Mouse (Mus musculus) limb, embryonic 15.5 days (tissue): Measurements from ENCODE around the gene Cacna2d3. TPM values are rescaled to one million over a fixed set of nuclear protein-coding genes. Genes with fewer than 3 reads are reported as not detected.

Experiments
- ATAC-seq: fragments of 200-750 bp; cut with Nextera tagmentation; 2 replicates; pipeline ENCODE4 v1.8.0; 2017; ENCODE audit warnings: low read depth, moderate TSS enrichment; ENCODE audit not compliant: insufficient number of reproducible peaks, low FRiP score, low TSS enrichment
- H3K27ac ChIP-seq: fragments of 300-500 bp; sonication (generic); 2 replicates; pipeline ENCODE4 v1.5.1; 2015; ENCODE audit warnings: moderate library complexity, mild to moderate bottlenecking, inconsistent platforms
- H3K27me3 ChIP-seq: fragments of 300-500 bp; sonication (generic); 2 replicates; pipeline ENCODE4 v1.6.1; 2015; ENCODE audit warnings: inconsistent platforms
- H3K36me3 ChIP-seq: fragments of 300-500 bp; sonication (generic); 2 replicates; pipeline ENCODE4 v1.6.1; 2015; ENCODE audit warnings: inconsistent platforms
- H3K4me1 ChIP-seq: fragments of 300-500 bp; sonication (generic); 2 replicates; pipeline ENCODE4 v1.6.1; 2015; ENCODE audit warnings: inconsistent platforms
- H3K4me2 ChIP-seq: fragments of 300-500 bp; sonication (generic); 2 replicates; pipeline ENCODE4 v1.6.1; 2015; ENCODE audit warnings: mild to moderate bottlenecking, inconsistent platforms
- H3K4me3 ChIP-seq: fragments of 300-500 bp; sonication (generic); 2 replicates; pipeline ENCODE4 v1.5.1; 2015; ENCODE audit warnings: mild to moderate bottlenecking, inconsistent platforms
- H3K9ac ChIP-seq: fragments of 300-500 bp; sonication (generic); 2 replicates; pipeline ENCODE4 v1.6.1; 2015; ENCODE audit warnings: inconsistent platforms
- H3K9me3 ChIP-seq: fragments of 300-500 bp; sonication (generic); 2 replicates; pipeline ENCODE4 v1.6.1; 2016; ENCODE audit warnings: inconsistent platforms
- WGBS: fragments of 180-500 bp; shearing (Covaris S2); methylation state at CpG from one replicate; pipeline ENCODE4 v1.1.7; 2015; 5-methylcytosine and 5-hydroxymethylcytosine counted together
- polyA plus RNA-seq: library from polyadenylated mRNA; unstranded; fragments of >200 nt; fragmentation: Nextera tagmentation; extraction: Ambion mirVana; gene quantifications from 2 replicates; pipeline ENCODE4 v1.2.1, GENCODE M21; 2015

Gene Cacna2d3
- polyA plus RNA-seq, 1 experiment from 2014 or later = 7.2 TPM

DNA sequence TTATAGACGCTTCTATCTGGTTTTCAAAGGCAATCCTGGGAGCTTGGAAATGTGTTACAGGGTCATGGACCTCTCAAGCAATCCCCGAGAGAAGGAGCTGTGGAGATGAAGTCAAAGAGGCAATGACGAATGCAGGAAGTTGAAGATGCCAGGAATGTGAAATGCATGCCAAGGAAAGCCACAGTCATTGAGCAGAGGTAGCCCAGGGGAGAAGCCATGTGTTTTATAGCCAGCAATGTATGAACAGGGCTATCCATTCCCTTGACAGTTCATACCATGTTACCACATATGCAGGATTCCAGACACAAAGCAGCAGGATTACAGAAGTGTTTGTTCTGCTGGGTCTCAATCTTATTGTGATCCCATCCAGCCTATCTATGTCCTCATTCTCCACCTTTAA lies 359.2 kb downstream of the Cacna2d3 start:
- no peak for ATAC-seq
- Histone ChIP-seq H3K4me2 (no peak overlapping the region), H3K4me1 (peaks cover 4% of the 10 kb centered on the region; the same call in 1 of the 2 replicates), H3K27ac (no peak overlapping the region), H3K4me3 (no peak overlapping the region), H3K27me3 (no peaks in the 10 kb centered on the region), H3K36me3 (no peaks in the 10 kb centered on the region), H3K9ac (no peak overlapping the region), H3K9me3 (no peaks in the 10 kb centered on the region)
- 35% methylated on average over 3 of the region's 3 CpGs for WGBS

DNA sequence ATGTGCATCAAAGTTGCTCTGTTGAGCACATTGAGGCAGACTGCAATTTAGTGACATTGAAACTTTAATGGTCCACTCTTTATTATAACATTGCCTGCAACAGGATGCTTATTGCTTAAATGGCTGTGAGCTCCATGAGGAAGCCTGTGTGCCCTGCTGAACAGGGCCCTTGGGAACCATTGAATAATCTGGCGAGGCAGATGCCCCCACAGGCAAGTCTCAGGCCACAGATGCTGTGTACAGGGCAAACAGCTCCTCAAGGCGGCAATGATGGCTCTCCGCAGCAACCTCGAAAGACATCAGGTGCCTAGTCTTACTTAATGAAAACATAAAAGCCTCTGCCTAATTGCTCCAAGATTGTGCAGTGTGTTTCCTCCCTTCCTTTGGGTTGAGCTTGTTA lies 371.0 kb downstream of the Cacna2d3 start:
- ATAC-seq = no peak
- Histone ChIP-seq H3K36me3 (no peaks in the 10 kb centered on the region), H3K4me3 (no peak overlapping the region)

GRCm38 (mm10) chr14:29341581-29341980 lies 380.1 kb downstream of the Cacna2d3 start:
- no peak overlapping the region for H3K27ac ChIP-seq
- no peaks in the 10 kb centered on the region for H3K27me3 ChIP-seq
- WGBS = 92% methylated on average over 6 of the region's 6 CpGs

More for the DNA sequence above, 371.0 kb downstream of the Cacna2d3 start:
- no peak overlapping the region for H3K9ac ChIP-seq
- no peak overlapping the region for H3K4me2 ChIP-seq
- H3K27ac ChIP-seq = no peak overlapping the region
- H3K4me1 ChIP-seq = no peaks in the 10 kb centered on the region
- WGBS = 42% methylated on average over 4 of the region's 4 CpGs
- no peaks in the 10 kb centered on the region for H3K27me3 ChIP-seq
- no peaks in the 10 kb centered on the region for H3K9me3 ChIP-seq

DNA sequence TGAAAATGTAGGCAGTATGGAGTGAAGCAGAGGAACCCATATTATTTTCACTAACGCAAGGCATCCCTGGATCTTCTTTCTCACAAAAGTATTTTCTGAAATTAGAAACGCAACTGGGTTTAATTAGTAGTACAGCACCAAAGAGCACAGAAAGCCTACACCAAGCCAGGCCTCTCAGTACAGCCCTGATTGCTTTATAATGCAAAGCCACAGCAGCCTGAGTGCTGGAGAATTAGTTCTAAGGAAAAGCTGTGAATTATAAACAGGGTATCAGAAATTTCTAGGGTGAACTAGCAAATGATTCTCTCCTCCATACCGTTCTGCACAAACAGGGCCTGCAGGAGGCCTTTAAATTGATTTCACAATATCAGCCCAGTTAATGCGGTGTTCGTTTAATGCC lies 380.9 kb downstream of the Cacna2d3 start:
- H3K36me3 ChIP-seq = no peaks in the 10 kb centered on the region
- ATAC-seq = no peak
- 54% methylated on average over 5 of the region's 5 CpGs for WGBS
- no peak overlapping the region for H3K27ac ChIP-seq
- no peaks in the 10 kb centered on the region for H3K27me3 ChIP-seq
- no peaks in the 10 kb centered on the region for H3K9me3 ChIP-seq
- no peaks in the 10 kb centered on the region for H3K4me1 ChIP-seq
- H3K4me2 ChIP-seq = no peak overlapping the region
- no peak overlapping the region for H3K9ac ChIP-seq
- H3K4me3 ChIP-seq = no peak overlapping the region

More at GRCm38 (mm10) chr14:29341581-29341980, 380.1 kb downstream of the Cacna2d3 start:
- no peak for ATAC-seq
- Histone ChIP-seq H3K4me1 (no peaks in the 10 kb centered on the region), H3K4me2 (no peak overlapping the region), H3K9me3 (no peaks in the 10 kb centered on the region), H3K9ac (no peak overlapping the region), H3K36me3 (no peaks in the 10 kb centered on the region), H3K4me3 (no peak overlapping the region)

DNA sequence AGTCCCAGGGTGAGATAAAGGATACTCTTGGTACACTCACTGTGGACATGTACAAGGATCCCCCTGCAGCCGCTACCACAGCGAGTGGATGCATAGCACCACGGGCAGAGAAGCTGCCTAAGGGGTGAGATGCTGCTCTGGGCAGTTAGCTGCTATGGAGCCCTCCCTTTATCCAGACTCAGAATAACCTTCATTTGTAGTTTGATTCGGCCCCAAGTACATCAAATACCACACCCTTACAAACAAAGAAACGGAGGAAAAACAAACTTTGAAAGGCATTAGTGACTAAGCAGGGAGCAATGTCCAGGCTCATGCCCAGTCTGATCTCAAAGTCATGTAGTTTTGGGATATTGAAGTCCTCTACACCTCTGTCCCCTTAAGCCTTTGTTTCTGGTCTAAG lies 386.8 kb downstream of the Cacna2d3 start:
- no peak overlapping the region for H3K27ac ChIP-seq
- H3K9ac ChIP-seq = no peak overlapping the region
- H3K4me2 ChIP-seq = no peak overlapping the region
- H3K4me1 ChIP-seq = no peaks in the 10 kb centered on the region
- H3K4me3 ChIP-seq = no peak overlapping the region
- WGBS = 86% methylated on average over 5 of the region's 5 CpGs
- H3K27me3 ChIP-seq = no peaks in the 10 kb centered on the region
- no peaks in the 10 kb centered on the region for H3K9me3 ChIP-seq
- no peak for ATAC-seq
- H3K36me3 ChIP-seq = no peaks in the 10 kb centered on the region

GRCm38 (mm10) chr14:29334216-29334615 lies 387.4 kb downstream of the Cacna2d3 start:
- H3K4me3 ChIP-seq = no peak overlapping the region
- H3K36me3 ChIP-seq = no peaks in the 10 kb centered on the region
- 92% methylated on average over 2 of the region's 2 CpGs for WGBS
- H3K27me3 ChIP-seq = no peaks in the 10 kb centered on the region
- ATAC-seq = no peak
- H3K4me2 ChIP-seq = no peak overlapping the region
- no peaks in the 10 kb centered on the region for H3K9me3 ChIP-seq
- H3K27ac ChIP-seq = no peak overlapping the region
- H3K4me1 ChIP-seq = no peaks in the 10 kb centered on the region
- H3K9ac ChIP-seq = no peak overlapping the region

DNA sequence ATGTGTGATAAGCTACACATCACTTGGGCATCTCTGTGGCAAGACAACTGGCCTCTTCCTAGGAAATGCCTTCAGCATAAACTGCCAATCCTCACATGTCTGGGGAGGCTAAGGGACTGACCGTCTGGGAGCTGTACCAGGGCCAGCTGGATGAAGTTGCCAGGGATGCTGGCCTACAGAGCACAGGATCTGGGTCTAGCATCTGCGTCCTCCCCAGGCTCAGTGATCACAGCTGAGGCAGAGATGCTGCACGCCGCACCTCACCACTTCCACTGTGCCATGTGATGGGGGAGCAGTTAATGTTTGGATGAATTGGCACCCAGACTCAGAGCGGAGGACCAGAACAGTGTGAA lies 397.3 kb downstream of the Cacna2d3 start:
- WGBS = 87% methylated on average over 5 of the region's 5 CpGs
- no peaks in the 10 kb centered on the region for H3K9me3 ChIP-seq
- H3K4me3 ChIP-seq = no peak overlapping the region
- no peaks in the 10 kb centered on the region for H3K27me3 ChIP-seq
- H3K4me1 ChIP-seq = no peaks in the 10 kb centered on the region
- no peaks in the 10 kb centered on the region for H3K36me3 ChIP-seq
- H3K9ac ChIP-seq = no peak overlapping the region
- no peak overlapping the region for H3K4me2 ChIP-seq
- ATAC-seq = no peak
- H3K27ac ChIP-seq = no peak overlapping the region

DNA sequence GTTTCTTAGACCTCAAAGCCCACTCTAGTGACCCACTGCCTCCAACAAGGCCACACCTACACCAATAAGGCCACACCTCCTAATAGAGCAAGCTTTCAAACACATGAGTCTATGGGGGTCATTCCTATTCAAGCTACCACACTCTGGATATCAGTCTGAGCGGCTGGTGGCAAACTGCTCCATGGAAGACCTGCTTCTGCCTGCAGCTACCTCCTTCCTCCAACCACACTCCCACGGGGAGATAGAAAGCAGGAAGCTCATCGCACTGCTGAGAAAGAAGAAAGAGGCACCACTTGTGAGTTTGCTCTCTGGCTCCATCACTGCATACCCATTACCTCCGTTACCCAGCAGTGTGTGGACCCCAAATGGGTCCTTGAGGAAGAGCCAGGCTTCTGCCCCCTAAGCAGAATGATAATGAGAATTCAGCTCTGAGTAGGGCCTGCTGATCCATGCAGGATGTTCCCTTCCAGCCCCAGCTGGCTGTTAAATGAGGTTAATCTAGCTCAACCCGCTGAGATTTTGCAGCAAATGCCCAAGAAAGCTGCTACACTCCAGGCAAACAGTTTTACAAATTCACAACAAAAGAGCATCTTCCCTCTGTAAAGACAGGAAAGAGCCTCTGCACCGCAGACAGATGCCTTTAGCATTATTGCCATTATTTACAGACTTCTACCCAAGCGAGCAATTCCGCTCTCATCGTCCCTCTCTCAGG lies 397.8 kb downstream of the Cacna2d3 start:
- Histone ChIP-seq H3K36me3 (no peaks in the 10 kb centered on the region), H3K27me3 (no peaks in the 10 kb centered on the region), H3K27ac (no peak overlapping the region), H3K4me2 (no peak overlapping the region), H3K4me1 (no peaks in the 10 kb centered on the region), H3K9me3 (no peaks in the 10 kb centered on the region), H3K4me3 (no peak overlapping the region), H3K9ac (no peak overlapping the region)
- ATAC-seq = no peak
- 88% methylated on average over 9 of the region's 9 CpGs for WGBS

DNA sequence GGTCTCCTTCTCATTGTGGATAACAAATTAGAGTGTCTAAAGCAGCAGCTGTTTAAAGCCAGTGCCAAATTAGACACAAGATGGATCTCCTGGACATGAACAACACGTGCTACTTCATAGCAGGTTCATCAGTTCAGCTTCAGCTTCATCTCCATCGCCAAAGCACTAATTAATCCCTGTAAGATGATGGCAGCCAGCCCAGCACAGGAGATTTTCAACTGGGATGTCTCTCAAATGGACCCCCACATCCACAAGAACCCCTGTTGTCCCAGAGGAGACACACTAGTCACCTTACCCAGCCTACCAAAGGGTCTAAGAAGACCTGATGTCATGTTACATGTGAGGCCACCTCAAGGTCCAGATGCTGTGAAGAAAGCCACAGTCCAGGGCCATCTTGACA lies 408.2 kb downstream of the Cacna2d3 start:
- Histone ChIP-seq H3K4me1 (no peaks in the 10 kb centered on the region), H3K9ac (no peak overlapping the region), H3K9me3 (no peaks in the 10 kb centered on the region), H3K27me3 (no peaks in the 10 kb centered on the region), H3K4me3 (no peak overlapping the region), H3K4me2 (no peak overlapping the region), H3K27ac (no peak overlapping the region), H3K36me3 (no peaks in the 10 kb centered on the region)
- 74% methylated on average over 2 of the region's 2 CpGs for WGBS
- ATAC-seq = no peak

DNA sequence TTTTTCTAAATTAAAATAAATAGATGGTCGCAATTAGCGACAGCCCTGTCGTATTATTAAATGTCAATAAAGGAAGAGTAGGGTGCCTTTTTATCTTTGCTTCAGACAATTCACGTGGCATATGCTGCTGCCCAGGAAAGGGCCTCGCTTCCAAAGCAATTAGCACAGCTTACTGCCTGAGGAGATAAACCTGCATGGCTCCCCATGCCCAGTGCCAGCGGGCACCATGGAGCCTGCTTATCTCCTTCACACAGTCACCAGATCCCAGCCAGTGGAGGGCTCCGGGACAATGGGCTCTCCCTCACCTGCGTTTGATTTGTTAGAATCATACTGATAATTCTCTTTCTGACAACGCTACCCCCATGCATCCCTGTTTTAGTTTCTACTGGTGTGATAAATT lies 416.0 kb downstream of the Cacna2d3 start:
- WGBS = 82% methylated on average over 9 of the region's 9 CpGs
- ATAC-seq = no peak
- Histone ChIP-seq H3K9ac (no peak overlapping the region), H3K4me3 (no peak overlapping the region), H3K9me3 (no peaks in the 10 kb centered on the region), H3K27me3 (no peaks in the 10 kb centered on the region), H3K4me2 (no peak overlapping the region), H3K4me1 (no peaks in the 10 kb centered on the region), H3K27ac (no peak overlapping the region), H3K36me3 (no peaks in the 10 kb centered on the region)

DNA sequence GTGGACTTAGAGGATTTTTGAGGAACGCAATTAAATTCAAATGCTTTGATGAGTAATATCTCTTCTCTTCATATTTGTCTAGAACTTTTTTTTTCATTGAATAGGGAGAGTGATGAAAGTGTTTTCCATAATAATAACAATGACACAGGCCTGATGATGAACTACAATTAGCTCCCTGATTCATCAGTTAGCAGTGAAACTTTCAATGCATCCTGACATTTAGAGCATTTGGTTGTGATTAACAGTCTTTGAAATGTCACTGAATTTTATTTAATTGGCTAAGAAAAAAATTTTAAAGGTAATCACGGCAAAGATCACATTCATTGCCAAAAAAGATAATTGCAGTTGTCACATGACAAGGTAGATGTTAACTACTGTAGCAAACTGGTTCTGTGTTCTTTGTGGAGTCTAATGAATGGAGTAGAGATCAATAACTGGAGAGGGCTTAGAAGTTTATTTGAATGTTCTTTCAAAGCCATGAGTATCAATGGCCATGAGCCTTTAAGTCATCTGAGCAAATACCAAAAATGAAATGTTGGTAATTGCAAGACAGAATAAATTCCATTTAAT lies 425.4 kb downstream of the Cacna2d3 start:
- Histone ChIP-seq H3K4me3 (no peak overlapping the region), H3K27ac (no peak overlapping the region), H3K9me3 (no peaks in the 10 kb centered on the region), H3K36me3 (no peaks in the 10 kb centered on the region), H3K27me3 (no peaks in the 10 kb centered on the region), H3K4me1 (no peaks in the 10 kb centered on the region), H3K9ac (no peak overlapping the region), H3K4me2 (no peak overlapping the region)
- ATAC-seq = no peak
- 63% methylated on average over 2 of the region's 2 CpGs for WGBS

DNA sequence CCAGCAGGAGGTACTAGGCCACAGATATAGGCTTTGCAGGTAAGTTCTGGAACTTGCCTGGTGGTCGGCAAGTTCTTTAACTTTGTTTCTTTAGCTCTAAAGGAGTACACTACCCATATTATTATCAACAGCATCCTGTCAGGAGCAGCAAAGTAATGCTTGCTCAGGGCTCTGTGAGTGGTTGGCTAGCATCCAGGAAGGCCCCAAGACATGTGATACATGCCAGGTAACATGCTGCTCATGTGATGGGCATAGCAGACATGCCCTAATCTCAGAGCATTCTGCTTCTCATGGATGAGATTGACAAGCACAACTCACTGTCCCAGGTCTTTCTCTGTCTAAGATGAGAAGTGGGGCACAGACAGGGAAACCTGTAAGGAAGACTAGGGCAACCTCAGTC lies 442.8 kb downstream of the Cacna2d3 start:
- Histone ChIP-seq H3K36me3 (no peaks in the 10 kb centered on the region), H3K9ac (no peak overlapping the region), H3K4me2 (no peak overlapping the region), H3K9me3 (no peaks in the 10 kb centered on the region), H3K4me3 (no peak overlapping the region), H3K27me3 (no peaks in the 10 kb centered on the region), H3K4me1 (no peaks in the 10 kb centered on the region), H3K27ac (no peak overlapping the region)
- WGBS = 70% methylated on average over 1 of the region's 1 CpGs
- ATAC-seq = no peak

GRCm38 (mm10) chr14:29278401-29278800 lies 443.3 kb downstream of the Cacna2d3 start:
- ATAC-seq = no peak
- no peaks in the 10 kb centered on the region for H3K9me3 ChIP-seq
- H3K27ac ChIP-seq = no peak overlapping the region
- no peak overlapping the region for H3K9ac ChIP-seq
- no peak overlapping the region for H3K4me2 ChIP-seq
- no peaks in the 10 kb centered on the region for H3K27me3 ChIP-seq
- no peaks in the 10 kb centered on the region for H3K36me3 ChIP-seq
- WGBS = 76% methylated on average over 2 of the region's 2 CpGs
- H3K4me3 ChIP-seq = no peak overlapping the region
- no peaks in the 10 kb centered on the region for H3K4me1 ChIP-seq
